Mouse (Mus musculus): ENCODE data around the gene Mettl1. TPM values are rescaled to one million over a fixed set of nuclear protein-coding genes. Genes with fewer than 3 reads are reported as not detected.

Gene Mettl1
- polyA plus RNA-seq (2015; fragmentation: Nextera tagmentation; extraction: Ambion mirVana) = 54.3 and 55.2 TPM in 2 replicates

GRCm38 (mm10) chr10:127041274-127041766 lies at the start of gene Mettl1, which contains the start of gene Eef1akmt3:
Mettl1 (plus strand) TSS chr10:127041414.
Eef1akmt3 (minus strand) TSS chr10:127041513.
- WGBS = 0% methylated on average over 27 of the region's 28 CpGs
- peak within 1 kb of the TSS; percentile 88 for H3K27ac ChIP-seq
- ATAC-seq (ENCODE audit: insufficient read depth, low FRiP score, low read depth) = peak; percentile 61
- H3K4me2 ChIP-seq = peak within 1 kb of the TSS; percentile 97
- 0 out of 2 replicates have a peak, but pooled peaks cover 6% of the 10 kb centered on the region for H3K4me1 ChIP-seq
- H3K27me3 ChIP-seq (replicated peaks) = no peaks in the 10 kb centered on the region
- H3K4me3 ChIP-seq (replicated peaks) = peak within 1 kb of the TSS; percentile 96
- H3K9me3 ChIP-seq = no peaks in the 10 kb centered on the region
- peaks cover 9% of the 10 kb centered on the region for H3K36me3 ChIP-seq
- H3K9ac ChIP-seq = peak within 1 kb of the TSS; percentile 63

- 62% methylated on average over 3 of the region's 3 CpGs for WGBS
- no peaks in the 10 kb centered on the region for H3K27me3 ChIP-seq (replicated peaks)
Measured at GRCm38 (mm10) chr10:126991676-126992075, 49.5 kb upstream of the Mettl1 start.

GRCm38 (mm10) chr10:126993621-126994020 lies 47.6 kb upstream of the Mettl1 start:
- Histone ChIP-seq H3K36me3 (peaks cover 65% of the 10 kb centered on the region), H3K4me1 (peaks cover 25% of the 10 kb centered on the region), H3K9ac (no peak overlapping the region), H3K27me3 (replicated peaks) (no peaks in the 10 kb centered on the region), H3K9me3 (no peaks in the 10 kb centered on the region), H3K4me3 (replicated peaks) (no peak overlapping the region), H3K27ac (no peak overlapping the region), H3K4me2 (no peak overlapping the region)
- no peak for ATAC-seq (ENCODE audit: insufficient read depth, low FRiP score, low read depth)
- 86% methylated on average over 3 of the region's 3 CpGs for WGBS

More at GRCm38 (mm10) chr10:126991676-126992075, 49.5 kb upstream of the Mettl1 start:
- no peak for ATAC-seq (ENCODE audit: insufficient read depth, low FRiP score, low read depth)
- no peaks in the 10 kb centered on the region for H3K9me3 ChIP-seq
- H3K4me1 ChIP-seq = peaks cover 43% of the 10 kb centered on the region
- H3K9ac ChIP-seq = no peak overlapping the region
- H3K4me3 ChIP-seq (replicated peaks) = no peak overlapping the region
- H3K27ac ChIP-seq = no peak overlapping the region
- H3K4me2 ChIP-seq = no peak overlapping the region
- peaks cover 49% of the 10 kb centered on the region for H3K36me3 ChIP-seq

GRCm38 (mm10) chr10:126997340-126998113 lies 43.7 kb upstream of the Mettl1 start:
- Histone ChIP-seq H3K4me2 (no peak overlapping the region), H3K9ac (no peak overlapping the region), H3K9me3 (no peaks in the 10 kb centered on the region), H3K27me3 (replicated peaks) (no peaks in the 10 kb centered on the region), H3K27ac (no peak overlapping the region), H3K4me3 (replicated peaks) (no peak overlapping the region), H3K4me1 (no peaks in the 10 kb centered on the region), H3K36me3 (peaks cover 54% of the 10 kb centered on the region)
- ATAC-seq (ENCODE audit: insufficient read depth, low FRiP score, low read depth) = no peak; the same call in 1 of the 2 replicates
- 53% methylated on average over 13 of the region's 13 CpGs for WGBS

- Histone ChIP-seq H3K27me3 (replicated peaks) (no peaks in the 10 kb centered on the region), H3K4me2 (no peak within 1 kb of the TSS), H3K9me3 (no peaks in the 10 kb centered on the region), H3K36me3 (peaks cover 25% of the 10 kb centered on the region), H3K27ac (peak within 1 kb of the TSS; percentile 35; the same call in 1 of the 2 replicates), H3K4me1 (0 out of 2 replicates have a peak, but pooled peaks cover 2% of the 10 kb centered on the region), H3K9ac (no peak within 1 kb of the TSS), H3K4me3 (replicated peaks) (no peak within 1 kb of the TSS)
- WGBS = 80% methylated on average over 5 of the region's 5 CpGs
- ATAC-seq (ENCODE audit: insufficient read depth, low FRiP score, low read depth) = no peak
Measured at GRCm38 (mm10) chr10:127000529-127000928, 40.7 kb upstream of the Mettl1 start, which contains the start of gene Avil. Avil (plus strand) TSS chr10:127000709.

- Histone ChIP-seq H3K9me3 (no peaks in the 10 kb centered on the region), H3K4me2 (no peak overlapping the region), H3K9ac (no peak overlapping the region), H3K4me3 (replicated peaks) (no peak overlapping the region), H3K27ac (peak overlapping the region; percentile 35; the same call in 1 of the 2 replicates), H3K36me3 (peaks cover 21% of the 10 kb centered on the region), H3K4me1 (0 out of 2 replicates have a peak, but pooled peaks cover 2% of the 10 kb centered on the region), H3K27me3 (replicated peaks) (no peaks in the 10 kb centered on the region)
- WGBS = 68% methylated on average over 9 of the region's 9 CpGs
- ATAC-seq (ENCODE audit: insufficient read depth, low FRiP score, low read depth) = peak; percentile 33; the same call in 1 of the 2 replicates
Measured at GRCm38 (mm10) chr10:127001297-127001696, 39.9 kb upstream of the Mettl1 start.

GRCm38 (mm10) chr10:127002056-127002455 lies 39.2 kb upstream of the Mettl1 start:
- WGBS = 52% methylated on average over 1 of the region's 1 CpGs
- H3K27me3 ChIP-seq (replicated peaks) = no peaks in the 10 kb centered on the region
- no peak for ATAC-seq (ENCODE audit: insufficient read depth, low FRiP score, low read depth)
- H3K4me2 ChIP-seq = no peak overlapping the region
- no peak overlapping the region for H3K9ac ChIP-seq
- no peak overlapping the region for H3K27ac ChIP-seq
- no peak overlapping the region for H3K4me3 ChIP-seq (replicated peaks)
- H3K9me3 ChIP-seq = no peaks in the 10 kb centered on the region
- 0 out of 2 replicates have a peak, but pooled peaks cover 2% of the 10 kb centered on the region for H3K4me1 ChIP-seq
- H3K36me3 ChIP-seq = peaks cover 21% of the 10 kb centered on the region

- Histone ChIP-seq H3K9ac (no peak overlapping the region), H3K4me1 (0 out of 2 replicates have a peak, but pooled peaks cover 2% of the 10 kb centered on the region), H3K9me3 (no peaks in the 10 kb centered on the region), H3K36me3 (peaks cover 14% of the 10 kb centered on the region), H3K4me2 (no peak overlapping the region), H3K27me3 (replicated peaks) (no peaks in the 10 kb centered on the region), H3K27ac (no peak overlapping the region), H3K4me3 (replicated peaks) (no peak overlapping the region)
- WGBS = 84% methylated on average over 5 of the region's 5 CpGs
- no peak for ATAC-seq (ENCODE audit: insufficient read depth, low FRiP score, low read depth)
Measured at GRCm38 (mm10) chr10:127002765-127003164, 38.4 kb upstream of the Mettl1 start.

GRCm38 (mm10) chr10:127003334-127003733 lies 37.9 kb upstream of the Mettl1 start:
- H3K9me3 ChIP-seq = no peaks in the 10 kb centered on the region
- peaks cover 8% of the 10 kb centered on the region; the same call in 1 of the 2 replicates for H3K36me3 ChIP-seq
- H3K4me1 ChIP-seq = 0 out of 2 replicates have a peak, but pooled peaks cover 2% of the 10 kb centered on the region
- no peak overlapping the region for H3K9ac ChIP-seq
- H3K4me2 ChIP-seq = no peak overlapping the region
- ATAC-seq (ENCODE audit: insufficient read depth, low FRiP score, low read depth) = no peak
- no peak overlapping the region for H3K4me3 ChIP-seq (replicated peaks)
- 84% methylated on average over 8 of the region's 8 CpGs for WGBS
- no peaks in the 10 kb centered on the region for H3K27me3 ChIP-seq (replicated peaks)
- no peak overlapping the region for H3K27ac ChIP-seq

- ATAC-seq (ENCODE audit: insufficient read depth, low FRiP score, low read depth) = no peak
Measured at GRCm38 (mm10) chr10:127003806-127004205, 37.4 kb upstream of the Mettl1 start.

GRCm38 (mm10) chr10:127016488-127016887 lies 24.7 kb upstream of the Mettl1 start:
- Histone ChIP-seq H3K9ac (no peak overlapping the region), H3K36me3 (no peaks in the 10 kb centered on the region), H3K4me3 (replicated peaks) (no peak overlapping the region), H3K4me2 (no peak overlapping the region), H3K4me1 (no peaks in the 10 kb centered on the region), H3K27ac (no peak overlapping the region), H3K27me3 (replicated peaks) (no peaks in the 10 kb centered on the region), H3K9me3 (no peaks in the 10 kb centered on the region)
- WGBS = 63% methylated on average over 5 of the region's 5 CpGs
- peak; percentile 63; the same call in 1 of the 2 replicates for ATAC-seq (ENCODE audit: insufficient read depth, low FRiP score, low read depth)

More at GRCm38 (mm10) chr10:127003806-127004205, 37.4 kb upstream of the Mettl1 start:
- no peaks in the 10 kb centered on the region for H3K9me3 ChIP-seq
- H3K9ac ChIP-seq = no peak overlapping the region
- 78% methylated on average over 7 of the region's 7 CpGs for WGBS
- no peaks in the 10 kb centered on the region for H3K27me3 ChIP-seq (replicated peaks)
- 0 out of 2 replicates have a peak, but pooled peaks cover 2% of the 10 kb centered on the region for H3K4me1 ChIP-seq
- H3K36me3 ChIP-seq = peaks cover 5% of the 10 kb centered on the region; the same call in 1 of the 2 replicates
- H3K4me2 ChIP-seq = no peak overlapping the region
- no peak overlapping the region for H3K27ac ChIP-seq
- no peak overlapping the region for H3K4me3 ChIP-seq (replicated peaks)

- Histone ChIP-seq H3K36me3 (0 out of 2 replicates have a peak, but pooled peaks cover 4% of the 10 kb centered on the region), H3K4me3 (replicated peaks) (no peak overlapping the region), H3K4me2 (no peak overlapping the region), H3K9me3 (no peaks in the 10 kb centered on the region), H3K27ac (no peak overlapping the region), H3K27me3 (replicated peaks) (no peaks in the 10 kb centered on the region), H3K4me1 (no peaks in the 10 kb centered on the region), H3K9ac (no peak overlapping the region)
- no peak for ATAC-seq (ENCODE audit: insufficient read depth, low FRiP score, low read depth)
- whole genome bisulfite sequencing = 17% methylated on average over 1 of the region's 2 CpGs
Measured at GRCm38 (mm10) chr10:127017071-127017470, 24.1 kb upstream of the Mettl1 start.

Data from stomach, embryonic 15.5 days (tissue).